Mouse (Mus musculus): Measurements from ENCODE around the gene Armc9. TPM values are rescaled to one million over a fixed set of nuclear protein-coding genes. Genes with fewer than 3 reads are reported as not detected.

Gene Armc9
- total RNA-seq, 2 experiments from 2014 or later: 2.0 to 2.1 TPM

GRCm38 (mm10) chr1:86301221-86302091 lies 146.9 kb downstream of the Armc9 start:
- DNase-seq: no peak
- TF ChIP-seq CTCF (IDR thresholded peaks at IDR 0.05): peak; percentile 14; the same call in 1 of the 2 replicates
- no peak overlapping the region for H3K27ac ChIP-seq
- intact Hi-C loops (cut with DNase I): no loop called here
- H3K4me3 ChIP-seq: no peak overlapping the region

- no peak for TF ChIP-seq CTCF (IDR thresholded peaks at IDR 0.05)
- intact Hi-C loops (cut with DNase I): no loop called here
- Histone ChIP-seq H3K4me3 (peak within 1 kb of the TSS; percentile 67), H3K27ac (no peak within 1 kb of the TSS)
- DNase-seq: no peak
Measured at GRCm38 (mm10) chr1:86302532-86302931, 148.0 kb downstream of the Armc9 start, which contains the start of gene B3gnt7. B3gnt7 (plus strand) TSS chr1:86302832.

GRCm38 (mm10) chr1:86303063-86303872 lies 148.7 kb downstream of the Armc9 start:
- no peak for TF ChIP-seq CTCF (IDR thresholded peaks at IDR 0.05)
- intact Hi-C loops (cut with DNase I): no loop called here
- Histone ChIP-seq H3K27ac (no peak overlapping the region), H3K4me3 (peak overlapping the region; percentile 67)
- DNase-seq: peak; percentile 39

GRCm38 (mm10) chr1:86303873-86304250 lies 149.3 kb downstream of the Armc9 start:
- TF ChIP-seq CTCF (IDR thresholded peaks at IDR 0.05): no peak
- intact Hi-C loops (cut with DNase I): no loop called here
- no peak overlapping the region for H3K27ac ChIP-seq
- peak overlapping the region; percentile 67 for H3K4me3 ChIP-seq
- no peak for DNase-seq

- no peak overlapping the region for H3K27ac ChIP-seq
- H3K4me3 ChIP-seq: no peak overlapping the region
- intact Hi-C loops (cut with DNase I): no loop called here
- no peak for DNase-seq
- TF ChIP-seq CTCF (IDR thresholded peaks at IDR 0.05): no peak
Measured at GRCm38 (mm10) chr1:86306686-86307085, 152.1 kb downstream of the Armc9 start.

- DNase-seq: no peak
- Histone ChIP-seq H3K27ac (no peak overlapping the region), H3K4me3 (no peak overlapping the region)
- intact Hi-C loops (cut with DNase I): no loop called here
- no peak for TF ChIP-seq CTCF (IDR thresholded peaks at IDR 0.05)
Measured at GRCm38 (mm10) chr1:86307177-86307762, 152.7 kb downstream of the Armc9 start.

- DNase-seq: no peak
- intact Hi-C loops (cut with DNase I): no loop called here
- no peak overlapping the region for H3K4me3 ChIP-seq
- no peak overlapping the region for H3K27ac ChIP-seq
- TF ChIP-seq CTCF (IDR thresholded peaks at IDR 0.05): no peak
Measured at GRCm38 (mm10) chr1:86307871-86308641, 153.5 kb downstream of the Armc9 start.

GRCm38 (mm10) chr1:86309270-86309833 lies 154.8 kb downstream of the Armc9 start:
- Histone ChIP-seq H3K4me3 (no peak overlapping the region), H3K27ac (no peak overlapping the region)
- intact Hi-C loops (cut with DNase I): no loop called here
- no peak for DNase-seq
- no peak for TF ChIP-seq CTCF (IDR thresholded peaks at IDR 0.05)

GRCm38 (mm10) chr1:86310536-86311310 lies 156.1 kb downstream of the Armc9 start:
- no peak overlapping the region for H3K4me3 ChIP-seq
- DNase-seq: no peak
- intact Hi-C loops (cut with DNase I): no loop called here
- TF ChIP-seq CTCF (IDR thresholded peaks at IDR 0.05): no peak
- H3K27ac ChIP-seq: no peak overlapping the region

GRCm38 (mm10) chr1:86311467-86312005 lies 157.0 kb downstream of the Armc9 start:
- Histone ChIP-seq H3K4me3 (no peak overlapping the region), H3K27ac (no peak overlapping the region)
- intact Hi-C loops (cut with DNase I): no loop called here
- DNase-seq: no peak
- TF ChIP-seq CTCF (IDR thresholded peaks at IDR 0.05): no peak

- no peak overlapping the region for H3K4me3 ChIP-seq
- DNase-seq: no peak
- TF ChIP-seq CTCF (IDR thresholded peaks at IDR 0.05): no peak
- intact Hi-C loops (cut with DNase I): no loop called here
- H3K27ac ChIP-seq: no peak overlapping the region
Measured at GRCm38 (mm10) chr1:86312269-86312668, 157.7 kb downstream of the Armc9 start.
